9 mouse cellular contexts compared by ENCODE assay signal in the genomic region with DNA sequence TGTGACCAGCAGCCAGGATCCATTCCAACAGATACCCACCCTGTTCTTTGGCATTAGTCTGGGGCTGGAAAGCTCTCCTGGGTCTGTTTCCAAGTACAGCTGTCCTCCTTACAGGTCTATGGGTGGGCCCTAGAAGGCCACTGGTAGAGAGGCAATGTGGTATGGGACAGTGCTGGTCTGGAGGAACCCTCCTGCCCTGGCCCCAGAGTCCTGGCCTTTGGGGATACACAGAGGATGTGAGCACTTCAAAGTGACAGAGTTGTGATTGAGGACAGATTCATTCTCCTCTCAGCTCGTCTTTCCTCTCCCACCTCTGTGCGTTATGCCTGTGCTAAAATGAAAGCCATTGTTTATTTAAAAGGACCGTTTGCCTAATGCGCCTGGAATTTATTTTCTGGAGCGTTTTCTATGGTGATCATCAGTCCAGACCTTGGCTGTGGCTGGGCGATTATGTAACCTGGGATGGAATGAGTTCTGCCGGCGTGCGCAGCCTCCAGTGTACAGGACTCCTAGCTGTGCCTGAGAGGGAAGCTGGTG.
DNase-seq lines count a peak whose midpoint lies in the region; ATAC-seq and TF ChIP-seq lines count a peak whose summit lies in the region.
"Had no signal": no experiment of that assay in that cellular context is flagged by ENCODE, and none has a peak within 500 bp of the region (broad histone marks: within the 10 kb centered on the region; RNA-seq: fewer than 3 reads in every experiment).

No protein-coding gene starts in this region.

- ATAC-seq in midbrain, postnatal 0 days (ENCODE audit: low FRiP score), result no peak
- ATAC-seq in cerebellum, adult (ENCODE audit: insufficient number of reproducible peaks, low FRiP score, low TSS enrichment), result no peak

- no peaks in the 10 kb centered on the region for H3K27me3 ChIP-seq in midbrain, postnatal 0 days (ENCODE audit: insufficient read depth, low read length)

- H3K4me3 ChIP-seq in midbrain, postnatal 0 days (ENCODE audit: low read depth, low read length), result no peak overlapping the region
- H3K4me3 ChIP-seq: myocyte had no signal

- no peaks in the 10 kb centered on the region for H3K36me3 ChIP-seq in midbrain, postnatal 0 days (ENCODE audit: insufficient read depth, low read length)

- TF ChIP-seq CTCF in midbrain, postnatal 0 days (IDR thresholded peaks at IDR 0.05), result no peak

- intact Hi-C loops in gastrocnemius, postnatal 36 days (cut with DNase I), result no loop called here

- no peaks in the 10 kb centered on the region for H3K9me3 ChIP-seq in midbrain, postnatal 0 days (ENCODE audit: low read length)

- no peak overlapping the region for H3K27ac ChIP-seq in midbrain, postnatal 0 days (ENCODE audit: low read depth, low read length)

- 65% methylated on average over 9 of the region's 9 CpGs for WGBS in midbrain, postnatal 0 days

- H3K9ac ChIP-seq in midbrain, postnatal 0 days (replicated peaks; ENCODE audit: low read length, poor library complexity, severe bottlenecking), result no peak overlapping the region

- H3K4me2 ChIP-seq in midbrain, postnatal 0 days (ENCODE audit: low read depth, low read length, poor library complexity, severe bottlenecking), result no peak overlapping the region

- peak; percentile 81 for DNase-seq in adrenal gland, postnatal 14 days
- DNase-seq in gastrocnemius, postnatal 36 days, result peak; percentile 63 to 77
- peak; percentile 54 for DNase-seq in kidney, adult 9 months
- DNase-seq in ovary, postnatal 14 days (ENCODE audit: low spot score), result peak; percentile 50
- DNase-seq in midbrain, postnatal 0 days (ENCODE audit: low spot score), result no peak
- DNase-seq in embryo, embryonic 9.5 days (ENCODE audit: extremely low spot score), result no peak
- no peak for DNase-seq in frontal cortex, postnatal 36 days (ENCODE audit: low spot score in 2 of 2)

- H3K4me1 ChIP-seq in midbrain, postnatal 0 days (ENCODE audit: insufficient read depth, low read length), result no peaks in the 10 kb centered on the region

Comparison
In these comparisons a context has a peak if more than half of its experiments do, and no peak if none do; other contexts are left out.
1. DNase-seq: peak in adrenal gland, postnatal 14 days (single experiment), gastrocnemius, postnatal 36 days (2 of 2), kidney, adult 9 months (single experiment) and ovary, postnatal 14 days (single experiment); none in midbrain, postnatal 0 days (single experiment), embryo, embryonic 9.5 days (single experiment) and frontal cortex, postnatal 36 days (0 of 2).